Mouse (Mus musculus): ENCODE measurements around the gene Prg4.

The Prg4 gene

GRCm38 (mm10) chr1:150407285-150407684 is 58.7 kb downstream of the Prg4 start:
- no peak for DNase-seq (ENCODE audit: low spot score in 2 of 2)

- DNase-seq (ENCODE audit: low spot score in 2 of 2), result no peak
Measured at GRCm38 (mm10) chr1:150404555-150404954, 61.4 kb downstream of the Prg4 start.

GRCm38 (mm10) chr1:150403914-150404313 is 62.1 kb downstream of the Prg4 start:
- no peak for DNase-seq (ENCODE audit: low spot score in 2 of 2)
